Mouse (Mus musculus): ENCODE data around the gene Rfx7. TPM values are rescaled to one million over a fixed set of nuclear protein-coding genes. Genes with fewer than 3 reads are reported as not detected.
A peak's percentile ranks its signal among the peaks of the same experiment; 100 is the strongest.

Rfx7 gene
- 12.4 and 14.3 TPM in 2 replicates for polyA plus RNA-seq (2016; fragmentation: Nextera tagmentation; extraction: Ambion mirVana)

- no peaks in the 10 kb centered on the region for H3K27me3 ChIP-seq
- H3K36me3 ChIP-seq: no peaks in the 10 kb centered on the region
- H3K4me1 ChIP-seq (replicated peaks): peaks cover 14% of the 10 kb centered on the region
- peak within 1 kb of the TSS; percentile 79 for H3K4me2 ChIP-seq
- H3K9ac ChIP-seq (replicated peaks): peak within 1 kb of the TSS; percentile 93
- peak; percentile 83 for ATAC-seq (ENCODE audit: insufficient number of reproducible peaks, insufficient read depth, low FRiP score, low TSS enrichment, low read depth)
- peak within 1 kb of the TSS; percentile 88 for H3K4me3 ChIP-seq (replicated peaks)
- 1% methylated on average over 25 of the region's 63 CpGs for WGBS
- H3K27ac ChIP-seq: peak within 1 kb of the TSS; percentile 99
- no peaks in the 10 kb centered on the region for H3K9me3 ChIP-seq
Measured at GRCm38 (mm10) chr9:72531996-72532380, at the start of gene Rfx7. TSS of gene Rfx7 (plus strand) at chr9:72532240.

- Histone ChIP-seq H3K9ac (replicated peaks) (no peak overlapping the region), H3K4me1 (replicated peaks) (peaks cover 10% of the 10 kb centered on the region; the same call in 1 of the 2 replicates), H3K27me3 (no peaks in the 10 kb centered on the region), H3K4me2 (no peak overlapping the region), H3K9me3 (no peaks in the 10 kb centered on the region), H3K27ac (no peak overlapping the region), H3K4me3 (replicated peaks) (no peak overlapping the region), H3K36me3 (peaks cover 34% of the 10 kb centered on the region)
- ATAC-seq (ENCODE audit: insufficient number of reproducible peaks, insufficient read depth, low FRiP score, low TSS enrichment, low read depth): no peak
Measured at GRCm38 (mm10) chr9:72488523-72488922, 43.5 kb upstream of the Rfx7 start.

- Histone ChIP-seq H3K27ac (no peak overlapping the region), H3K9me3 (no peaks in the 10 kb centered on the region), H3K36me3 (peaks cover 31% of the 10 kb centered on the region), H3K9ac (replicated peaks) (no peak overlapping the region), H3K4me2 (no peak overlapping the region), H3K27me3 (no peaks in the 10 kb centered on the region), H3K4me3 (replicated peaks) (no peak overlapping the region), H3K4me1 (replicated peaks) (peaks cover 10% of the 10 kb centered on the region; the same call in 1 of the 2 replicates)
- WGBS: 93% methylated on average over 5 of the region's 5 CpGs
- no peak for ATAC-seq (ENCODE audit: insufficient number of reproducible peaks, insufficient read depth, low FRiP score, low TSS enrichment, low read depth)
Measured at GRCm38 (mm10) chr9:72489131-72489530, 42.9 kb upstream of the Rfx7 start.

- Histone ChIP-seq H3K4me3 (replicated peaks) (peak overlapping the region; percentile 75), H3K4me2 (peak overlapping the region; percentile 60), H3K27ac (peak overlapping the region; percentile 79), H3K36me3 (peaks cover 11% of the 10 kb centered on the region), H3K9me3 (no peaks in the 10 kb centered on the region), H3K27me3 (no peaks in the 10 kb centered on the region), H3K4me1 (replicated peaks) (peaks cover 10% of the 10 kb centered on the region; the same call in 1 of the 2 replicates), H3K9ac (replicated peaks) (peak overlapping the region; percentile 61)
- ATAC-seq (ENCODE audit: insufficient number of reproducible peaks, insufficient read depth, low FRiP score, low TSS enrichment, low read depth): peak; percentile 91; the same call in 1 of the 2 replicates
- under 1% methylated on average over 32 of the region's 32 CpGs for WGBS
Measured at GRCm38 (mm10) chr9:72491559-72492193, 40.4 kb upstream of the Rfx7 start.

- Histone ChIP-seq H3K9ac (replicated peaks) (peak within 1 kb of the TSS; percentile 61), H3K4me1 (replicated peaks) (peaks cover 11% of the 10 kb centered on the region; the same call in 1 of the 2 replicates), H3K27ac (peak within 1 kb of the TSS; percentile 79), H3K36me3 (peaks cover 6% of the 10 kb centered on the region), H3K4me2 (peak within 1 kb of the TSS; percentile 60), H3K4me3 (replicated peaks) (peak within 1 kb of the TSS; percentile 75), H3K9me3 (no peaks in the 10 kb centered on the region), H3K27me3 (no peaks in the 10 kb centered on the region)
- ATAC-seq (ENCODE audit: insufficient number of reproducible peaks, insufficient read depth, low FRiP score, low TSS enrichment, low read depth): peak; percentile 58; the same call in 1 of the 2 replicates
- WGBS: 20% methylated on average over 6 of the region's 6 CpGs
Measured at GRCm38 (mm10) chr9:72492194-72492565, 39.9 kb upstream of the Rfx7 start, which contains the start of gene Tex9. TSS of gene Tex9 (minus strand) at chr9:72492212.

GRCm38 (mm10) chr9:72493465-72493864 is 38.6 kb upstream of the Rfx7 start:
- Histone ChIP-seq H3K4me3 (replicated peaks) (no peak overlapping the region), H3K9me3 (no peaks in the 10 kb centered on the region), H3K9ac (replicated peaks) (no peak overlapping the region), H3K27ac (no peak overlapping the region), H3K4me2 (no peak overlapping the region), H3K27me3 (no peaks in the 10 kb centered on the region), H3K4me1 (replicated peaks) (peaks cover 13% of the 10 kb centered on the region; the same call in 1 of the 2 replicates), H3K36me3 (no peaks in the 10 kb centered on the region)
- WGBS: 91% methylated on average over 2 of the region's 2 CpGs
- ATAC-seq (ENCODE audit: insufficient number of reproducible peaks, insufficient read depth, low FRiP score, low TSS enrichment, low read depth): no peak

GRCm38 (mm10) chr9:72493984-72494685 is 37.9 kb upstream of the Rfx7 start:
- H3K4me1 ChIP-seq (replicated peaks): peaks cover 13% of the 10 kb centered on the region; the same call in 1 of the 2 replicates
- H3K27ac ChIP-seq: no peak overlapping the region
- ATAC-seq (ENCODE audit: insufficient number of reproducible peaks, insufficient read depth, low FRiP score, low TSS enrichment, low read depth): no peak
- no peak overlapping the region for H3K9ac ChIP-seq (replicated peaks)
- H3K4me3 ChIP-seq (replicated peaks): no peak overlapping the region
- H3K27me3 ChIP-seq: no peaks in the 10 kb centered on the region
- 84% methylated on average over 3 of the region's 3 CpGs for WGBS
- H3K36me3 ChIP-seq: no peaks in the 10 kb centered on the region
- no peaks in the 10 kb centered on the region for H3K9me3 ChIP-seq
- H3K4me2 ChIP-seq: no peak overlapping the region

GRCm38 (mm10) chr9:72496691-72497090 is 35.3 kb upstream of the Rfx7 start:
- Histone ChIP-seq H3K4me2 (no peak overlapping the region), H3K4me1 (replicated peaks) (peaks cover 6% of the 10 kb centered on the region; the same call in 1 of the 2 replicates), H3K27me3 (no peaks in the 10 kb centered on the region), H3K36me3 (no peaks in the 10 kb centered on the region), H3K9ac (replicated peaks) (no peak overlapping the region), H3K9me3 (no peaks in the 10 kb centered on the region), H3K4me3 (replicated peaks) (no peak overlapping the region), H3K27ac (no peak overlapping the region)
- 79% methylated on average over 2 of the region's 2 CpGs for WGBS
- ATAC-seq (ENCODE audit: insufficient number of reproducible peaks, insufficient read depth, low FRiP score, low TSS enrichment, low read depth): no peak

GRCm38 (mm10) chr9:72497171-72497570 is 34.9 kb upstream of the Rfx7 start:
- WGBS: 45% methylated on average over 3 of the region's 3 CpGs
- H3K9me3 ChIP-seq: no peaks in the 10 kb centered on the region

GRCm38 (mm10) chr9:72512229-72512981 is 19.6 kb upstream of the Rfx7 start:
- no peaks in the 10 kb centered on the region for H3K27me3 ChIP-seq
- no peak overlapping the region for H3K4me3 ChIP-seq (replicated peaks)
- 57% methylated on average over 11 of the region's 11 CpGs for WGBS
- H3K27ac ChIP-seq: no peak overlapping the region
- no peak overlapping the region for H3K9ac ChIP-seq (replicated peaks)
- H3K9me3 ChIP-seq: no peaks in the 10 kb centered on the region
- no peak for ATAC-seq (ENCODE audit: insufficient number of reproducible peaks, insufficient read depth, low FRiP score, low TSS enrichment, low read depth)
- H3K4me1 ChIP-seq (replicated peaks): no peaks in the 10 kb centered on the region
- no peak overlapping the region for H3K4me2 ChIP-seq
- no peaks in the 10 kb centered on the region for H3K36me3 ChIP-seq

More at GRCm38 (mm10) chr9:72497171-72497570, 34.9 kb upstream of the Rfx7 start:
- no peak for ATAC-seq (ENCODE audit: insufficient number of reproducible peaks, insufficient read depth, low FRiP score, low TSS enrichment, low read depth)
- Histone ChIP-seq H3K27ac (no peak overlapping the region), H3K36me3 (no peaks in the 10 kb centered on the region), H3K27me3 (no peaks in the 10 kb centered on the region), H3K9ac (replicated peaks) (no peak overlapping the region), H3K4me1 (replicated peaks) (peaks cover 5% of the 10 kb centered on the region; the same call in 1 of the 2 replicates), H3K4me2 (no peak overlapping the region), H3K4me3 (replicated peaks) (no peak overlapping the region)

GRCm38 (mm10) chr9:72515366-72515765 is 16.7 kb upstream of the Rfx7 start:
- ATAC-seq (ENCODE audit: insufficient number of reproducible peaks, insufficient read depth, low FRiP score, low TSS enrichment, low read depth): no peak
- Histone ChIP-seq H3K4me2 (no peak overlapping the region), H3K9ac (replicated peaks) (no peak overlapping the region), H3K27ac (no peak overlapping the region), H3K9me3 (no peaks in the 10 kb centered on the region), H3K27me3 (no peaks in the 10 kb centered on the region), H3K4me1 (replicated peaks) (no peaks in the 10 kb centered on the region), H3K4me3 (replicated peaks) (no peak overlapping the region), H3K36me3 (no peaks in the 10 kb centered on the region)
